Mouse (Mus musculus): Measurements from ENCODE around the gene Mgea5.

Mgea5 gene

DNA sequence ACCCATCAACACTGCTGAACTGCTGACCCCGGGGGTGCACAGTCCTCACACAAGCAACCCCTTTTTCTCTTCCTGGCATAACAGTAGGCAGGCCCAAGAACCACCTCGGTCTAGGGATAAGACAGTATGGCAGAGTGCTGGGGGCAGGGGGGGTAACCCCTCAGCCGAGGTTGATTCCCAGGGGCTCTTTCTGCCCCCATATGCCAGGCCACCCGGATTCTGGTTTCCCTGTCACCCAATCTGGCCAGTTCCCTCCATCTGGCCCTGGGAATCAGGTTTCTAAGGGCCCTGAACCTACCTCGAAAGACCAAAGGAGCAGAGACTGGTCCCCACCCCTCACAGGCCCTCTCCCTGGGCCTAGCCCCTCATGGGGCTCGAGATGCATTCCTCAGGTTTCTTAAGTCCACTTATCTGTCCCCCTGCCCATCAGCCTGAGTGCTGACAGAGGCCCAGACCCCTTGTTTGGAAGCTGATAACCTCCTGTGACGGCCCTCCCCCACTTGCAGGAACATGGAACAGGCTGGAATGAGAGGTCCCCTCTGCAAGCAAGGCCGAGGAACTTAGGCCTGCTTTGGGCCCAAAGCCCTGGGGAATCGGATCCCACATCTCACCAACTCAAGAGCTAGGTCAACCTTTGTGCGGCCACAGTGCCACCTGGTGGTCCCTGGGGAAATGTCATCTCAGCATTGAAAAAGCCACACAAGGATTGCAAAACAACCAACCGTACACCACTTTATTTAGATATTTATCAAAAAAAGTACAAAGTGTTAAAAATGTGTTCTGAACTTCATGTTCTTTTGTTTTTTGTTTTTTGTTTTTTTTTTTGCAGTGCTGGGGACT is 36.4 kb downstream of the Mgea5 start:
- peak; percentile 76 for DNase-seq

DNA sequence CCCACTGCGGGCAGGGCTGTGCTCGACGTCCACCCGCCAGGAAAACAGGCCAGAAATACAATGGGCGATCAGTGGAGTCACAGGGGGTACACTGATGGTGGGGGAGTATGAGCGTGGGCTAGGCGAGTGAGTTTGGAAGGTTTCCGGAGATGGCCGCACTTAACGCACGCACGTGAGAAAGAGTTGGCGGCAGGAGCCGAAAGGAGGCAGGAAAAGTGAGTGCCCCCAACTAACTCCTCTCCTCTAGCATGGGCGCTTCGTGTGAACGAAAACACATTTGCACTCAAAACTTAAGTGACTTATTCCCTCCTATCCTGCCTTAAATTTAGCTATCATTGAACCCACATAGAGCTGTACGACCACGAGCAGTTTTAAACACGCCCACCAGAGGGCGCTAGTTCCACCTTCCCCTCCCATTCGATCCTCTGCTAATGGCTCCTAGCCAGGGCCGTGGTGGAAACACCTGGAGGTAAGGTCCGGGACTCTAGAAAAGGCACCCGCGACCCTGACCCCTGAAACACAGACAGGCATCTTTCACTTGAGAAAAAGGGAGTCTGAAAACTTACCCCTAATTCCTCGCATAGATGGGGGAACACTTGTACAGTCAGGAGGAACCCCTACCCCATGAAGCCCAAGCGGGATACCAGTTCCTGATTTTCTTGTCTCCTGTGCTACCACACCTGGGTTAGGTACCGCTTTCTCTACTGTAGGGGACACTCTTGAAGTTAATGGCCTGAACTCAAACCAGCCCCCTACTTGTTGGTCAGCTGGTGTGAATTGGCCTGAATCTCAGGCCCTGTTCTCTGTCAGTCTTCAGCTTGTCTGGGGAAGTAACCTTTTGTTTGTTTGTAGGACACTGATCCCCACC is 37.2 kb downstream of the Mgea5 start:
- DNase-seq: peak; percentile 69

DNA sequence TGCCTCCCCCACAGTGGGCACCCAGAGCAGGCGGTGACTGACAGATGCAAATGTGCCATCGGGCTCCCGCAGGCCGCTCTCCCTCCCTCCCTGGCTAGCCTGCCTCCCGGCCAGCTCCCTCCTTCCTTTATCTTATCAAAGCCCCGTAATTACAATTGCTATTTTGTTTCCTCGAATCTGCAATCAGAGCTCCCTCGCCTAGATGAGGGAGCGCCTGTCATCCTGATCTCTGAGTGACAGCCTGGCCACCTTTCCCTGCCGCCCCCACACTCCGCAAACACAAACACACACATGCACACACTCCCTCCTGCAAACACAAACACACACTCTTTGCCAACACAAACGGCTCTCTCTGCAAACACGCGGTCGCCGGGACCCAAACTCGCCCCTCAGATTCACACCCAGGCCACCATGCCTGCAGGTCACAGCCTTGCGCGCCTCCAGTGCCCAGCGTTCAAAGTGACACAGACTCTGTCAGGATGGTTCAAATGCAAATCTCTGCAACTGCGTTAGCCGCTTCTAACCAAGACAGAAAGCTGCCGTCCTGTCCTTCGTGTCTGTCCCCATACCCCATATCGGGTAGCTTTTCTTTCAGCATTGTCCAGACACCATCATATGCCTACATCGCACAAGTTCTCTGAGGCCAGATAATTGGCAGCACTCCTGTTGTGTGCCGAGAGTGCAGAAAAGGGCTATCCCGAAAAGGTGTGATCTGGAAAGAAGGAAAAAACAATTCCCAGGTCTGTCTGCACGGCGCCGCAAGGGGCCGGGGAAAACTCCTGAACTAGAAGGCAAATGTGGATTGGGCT is 38.1 kb downstream of the Mgea5 start:
- DNase-seq: no peak

DNA sequence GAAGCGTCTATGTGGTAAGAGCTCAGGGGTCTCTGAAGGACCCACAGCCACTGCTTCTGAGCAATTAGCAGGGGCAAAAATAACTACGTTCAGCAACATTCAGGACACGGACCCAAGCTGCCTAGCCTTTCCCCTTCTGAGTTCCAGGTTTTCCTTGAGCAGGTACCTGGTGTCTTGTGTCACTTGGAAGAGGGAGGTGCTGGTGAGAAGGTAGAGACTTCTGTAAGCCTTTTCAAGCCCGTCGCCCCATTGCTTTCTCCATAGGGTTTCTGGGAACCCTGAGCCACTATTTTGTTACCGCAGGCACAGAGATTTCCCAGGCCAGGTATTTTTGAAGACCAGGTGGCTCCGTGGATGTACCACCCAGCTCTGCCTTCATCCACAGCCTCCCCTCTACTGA is 40.0 kb downstream of the Mgea5 start:
- DNase-seq: no peak

DNA sequence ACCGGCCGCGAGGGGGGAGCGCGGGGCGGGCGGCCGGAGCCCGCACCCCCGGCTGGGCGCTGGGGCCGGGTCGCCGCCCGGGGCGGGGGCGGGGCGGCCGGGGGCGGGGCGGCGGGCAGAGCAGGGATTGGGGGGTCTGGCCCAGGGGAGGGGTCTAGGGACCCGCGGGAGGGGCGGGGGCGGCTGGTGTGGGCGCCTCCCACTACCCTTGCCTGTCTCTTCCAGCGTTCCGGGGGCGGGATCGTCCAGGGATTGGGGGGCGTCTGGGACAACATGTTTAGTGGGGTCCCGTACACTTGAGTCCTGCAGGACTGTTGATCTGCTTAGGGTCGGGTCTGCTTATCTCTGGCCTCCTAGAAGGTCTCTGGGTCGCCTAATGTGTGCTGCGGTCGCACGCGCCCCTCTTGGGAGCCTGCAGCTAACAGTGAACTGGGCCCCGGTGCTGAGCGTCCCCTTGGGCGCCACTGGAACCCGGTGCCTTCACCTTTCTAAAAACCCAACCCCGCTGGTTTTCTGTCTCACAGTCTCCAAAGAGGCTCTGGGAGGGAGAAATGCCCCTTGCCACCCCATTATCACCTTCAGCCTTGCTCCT is 40.6 kb downstream of the Mgea5 start:
- no peak for DNase-seq

DNA sequence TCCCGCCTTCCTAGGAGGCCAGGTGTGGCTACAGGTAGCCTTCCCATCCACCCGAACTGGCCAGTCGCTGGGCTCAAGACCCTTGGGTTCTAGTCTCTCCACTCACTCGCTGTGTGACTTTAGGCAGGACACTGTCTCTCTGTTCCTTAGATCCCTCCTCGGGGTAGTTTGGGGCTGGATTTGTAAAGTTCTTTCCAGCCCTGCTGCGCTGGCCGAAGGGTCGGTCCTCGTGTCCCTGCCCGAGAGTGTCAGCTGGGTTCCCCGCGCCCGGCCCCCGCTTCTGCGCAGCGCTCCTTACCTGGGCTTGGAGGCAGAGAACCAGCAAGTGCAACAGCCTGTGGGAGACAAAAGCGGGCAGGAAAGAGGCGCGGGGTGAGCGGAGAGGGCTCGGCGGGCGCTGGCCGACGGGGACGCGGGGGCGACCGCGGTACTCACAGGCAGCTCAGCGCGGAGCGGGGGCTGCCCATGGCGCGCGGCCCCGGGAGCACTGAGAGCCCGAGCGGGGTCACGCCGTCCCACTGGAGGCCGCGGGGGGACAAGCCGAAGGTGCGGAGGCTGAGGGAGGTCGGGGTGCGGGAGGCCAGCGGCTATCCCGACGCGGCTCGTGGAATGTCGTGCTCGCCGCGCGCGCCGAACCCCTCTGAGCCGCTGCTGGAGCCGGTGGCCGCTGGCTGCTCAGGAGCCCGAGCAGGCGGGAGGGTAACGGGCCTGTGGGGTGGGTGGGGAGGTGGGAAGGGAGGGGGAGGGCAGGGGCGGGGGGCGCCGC is 41.2 kb downstream of the Mgea5 start, which contains the start of gene Fgf8:
Fgf8 (minus strand) TSS at position 698 of the 766 bp plus-strand sequence.
- DNase-seq: no peak

DNA sequence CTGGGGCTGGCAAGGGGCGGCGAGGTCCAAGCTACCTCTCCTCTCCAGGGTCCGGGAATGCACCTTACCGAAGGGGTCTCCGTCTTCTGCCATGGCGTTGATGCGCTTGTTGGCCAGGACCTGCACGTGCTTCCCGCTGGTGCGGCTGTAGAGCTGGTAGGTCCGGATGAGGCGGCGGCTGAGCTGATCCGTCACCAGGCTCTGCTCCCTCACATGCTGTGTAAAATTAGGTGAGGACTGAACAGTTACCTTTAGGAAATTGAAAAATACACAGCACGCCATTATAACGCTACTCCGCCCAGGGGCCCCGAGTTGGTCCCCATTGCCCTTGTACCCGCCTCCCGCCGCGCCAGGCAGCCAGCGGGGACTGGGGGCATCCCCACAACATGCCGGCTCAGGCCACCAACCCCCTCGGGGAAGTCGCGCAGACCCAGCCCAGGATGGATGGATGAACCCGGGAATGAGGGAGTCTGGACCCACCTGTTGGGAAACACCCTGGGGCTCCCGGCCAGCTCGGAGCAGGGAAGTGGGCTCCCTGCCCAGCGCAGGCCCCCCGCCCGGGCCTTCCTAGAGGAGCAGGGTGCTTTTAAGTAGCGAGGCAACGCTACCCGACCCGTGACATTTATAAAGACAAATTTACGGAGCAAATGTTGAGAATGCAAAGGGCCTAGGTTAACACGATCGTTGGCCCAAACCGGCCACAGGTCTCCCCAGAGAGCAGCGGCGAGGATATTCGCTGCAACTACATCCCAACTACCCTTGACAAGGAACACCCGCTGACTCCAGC is 42.0 kb downstream of the Mgea5 start:
- no peak for DNase-seq

DNA sequence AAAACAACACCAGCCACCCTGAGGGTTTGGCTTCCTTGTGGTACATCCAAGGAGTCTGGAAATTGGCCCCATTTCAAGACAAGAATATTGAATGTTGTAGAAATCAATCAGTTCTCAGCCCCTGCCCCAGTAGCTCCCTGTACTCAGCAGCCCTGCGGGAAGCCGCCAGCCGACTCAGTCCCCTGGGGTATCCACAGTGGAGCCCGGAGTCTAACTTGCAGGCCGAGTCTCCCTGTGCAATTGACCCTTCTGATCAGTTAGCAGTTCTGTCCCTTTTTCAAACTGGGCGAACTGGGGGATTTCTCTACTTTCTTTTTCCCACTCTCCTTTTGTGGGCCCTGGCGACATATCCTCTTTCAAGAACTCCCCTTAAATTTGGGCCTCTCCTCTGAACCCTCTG is 42.8 kb downstream of the Mgea5 start:
- DNase-seq: no peak

DNA sequence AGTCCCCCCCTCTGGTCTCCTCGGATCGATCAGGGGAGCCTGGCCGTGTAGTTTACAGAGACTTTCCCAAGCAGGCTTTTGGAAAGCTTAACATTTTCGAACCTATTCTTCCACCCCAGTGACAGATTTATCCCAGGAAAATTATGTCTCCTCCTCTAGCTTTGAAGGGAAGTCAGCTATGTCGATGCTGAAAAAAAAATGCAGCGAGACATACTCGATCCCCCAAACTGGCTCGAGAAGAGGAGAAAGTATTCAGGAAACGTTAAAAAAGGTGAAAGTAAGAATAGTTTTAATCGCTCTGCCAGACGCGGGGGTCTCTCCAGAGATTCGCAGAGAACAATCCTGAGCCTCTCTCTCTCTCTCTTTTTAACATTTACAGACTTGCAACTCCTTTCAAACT is 43.4 kb downstream of the Mgea5 start:
- DNase-seq: no peak

DNA sequence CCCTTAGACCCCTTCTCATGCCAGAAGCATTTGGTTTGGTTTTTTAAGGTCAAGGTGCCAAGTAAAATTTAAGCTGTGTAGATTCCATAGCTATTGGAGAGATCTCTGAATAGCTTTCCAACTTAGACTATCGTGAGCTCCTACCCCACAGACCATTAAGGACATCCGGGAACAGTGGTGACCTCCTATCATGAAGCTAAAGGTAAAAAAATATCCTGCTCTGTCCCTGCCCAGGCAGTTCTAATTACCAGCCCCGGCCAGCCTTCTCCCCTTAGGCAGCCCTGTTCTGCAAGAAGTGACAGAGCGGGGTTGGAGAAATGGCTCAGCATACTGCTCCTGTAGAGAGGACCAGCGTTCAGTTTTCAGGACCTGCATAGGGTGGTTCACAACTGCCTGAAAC is 45.1 kb downstream of the Mgea5 start:
- no peak for DNase-seq

DNA sequence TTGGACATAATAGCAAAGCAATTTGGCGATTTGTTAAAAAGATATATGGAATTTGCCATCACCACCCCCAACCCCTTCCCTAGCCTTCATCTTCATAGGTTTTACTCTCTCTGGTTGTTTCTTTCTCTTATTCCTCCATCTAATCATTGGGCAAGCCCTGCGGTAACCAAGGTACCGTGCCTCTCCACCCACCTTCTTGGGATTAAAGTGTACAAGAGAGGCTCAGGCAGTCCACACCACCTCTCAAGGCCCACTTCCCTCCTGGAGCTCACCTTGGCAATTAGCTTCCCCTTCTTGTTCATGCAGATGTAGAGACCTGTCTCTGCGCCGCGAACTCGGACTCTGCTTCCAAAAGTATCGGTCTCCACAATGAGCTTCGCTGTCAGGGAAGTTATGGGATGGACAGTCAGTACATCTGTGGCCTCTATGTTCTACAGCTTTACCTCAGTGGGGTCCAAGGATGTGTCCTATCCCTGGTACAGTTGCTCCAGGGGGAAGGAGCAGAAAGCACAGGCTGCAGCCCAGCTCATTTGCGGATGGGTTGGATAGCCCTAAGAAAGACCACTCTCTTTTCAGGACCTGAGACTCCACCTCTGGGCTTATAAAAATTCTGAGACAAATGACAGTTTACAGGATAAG is 45.7 kb downstream of the Mgea5 start:
- no peak for DNase-seq

DNA sequence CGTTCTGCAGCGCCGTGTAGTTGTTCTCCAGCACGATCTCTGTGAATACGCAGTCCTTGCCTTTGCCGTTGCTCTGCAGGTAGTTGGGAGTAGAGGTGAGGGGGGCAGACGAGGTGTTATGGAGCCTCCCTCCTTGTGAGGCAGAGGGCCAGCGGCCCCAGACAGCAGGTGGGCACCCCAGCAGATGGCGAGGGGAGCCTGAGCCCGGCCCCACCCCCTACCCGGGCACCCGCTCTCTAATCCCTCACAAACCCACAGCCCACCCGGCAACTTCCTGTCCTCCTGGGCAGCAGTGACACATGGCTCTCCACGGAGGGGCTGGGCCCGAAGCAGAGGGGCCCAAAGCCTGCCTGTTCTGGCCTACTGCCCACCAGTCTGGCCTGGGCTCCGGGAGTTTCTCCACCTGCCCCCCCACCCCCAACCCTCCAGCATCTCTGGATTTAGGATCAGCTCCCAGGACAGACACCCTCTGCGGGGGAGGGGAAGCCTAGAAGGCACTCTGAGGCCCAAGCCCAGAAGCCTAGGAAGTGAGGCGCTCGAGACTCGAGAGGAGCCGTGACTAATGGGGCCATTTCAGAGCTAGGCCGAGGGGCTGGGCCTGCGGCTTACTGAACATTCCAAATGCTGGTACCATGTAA is 46.3 kb downstream of the Mgea5 start:
- no peak for DNase-seq

DNA sequence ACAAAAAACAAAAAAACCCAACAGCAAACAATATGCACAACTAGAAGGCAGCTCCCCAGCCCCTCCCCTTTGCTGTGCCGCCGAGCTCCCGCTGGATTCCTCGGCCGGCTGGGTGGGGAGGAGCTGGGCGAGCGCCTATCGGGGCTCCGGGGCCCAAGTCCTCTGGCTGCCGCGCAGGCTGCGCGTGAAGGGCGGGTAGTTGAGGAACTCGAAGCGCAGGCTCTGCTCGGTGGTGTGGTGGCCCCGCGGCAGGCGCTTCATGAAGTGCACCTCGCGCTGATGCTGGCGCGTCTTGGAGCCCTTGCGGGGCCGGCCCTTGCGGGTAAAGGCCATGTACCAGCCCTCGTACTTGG is 46.8 kb downstream of the Mgea5 start:
- DNase-seq: peak; percentile 18

DNA sequence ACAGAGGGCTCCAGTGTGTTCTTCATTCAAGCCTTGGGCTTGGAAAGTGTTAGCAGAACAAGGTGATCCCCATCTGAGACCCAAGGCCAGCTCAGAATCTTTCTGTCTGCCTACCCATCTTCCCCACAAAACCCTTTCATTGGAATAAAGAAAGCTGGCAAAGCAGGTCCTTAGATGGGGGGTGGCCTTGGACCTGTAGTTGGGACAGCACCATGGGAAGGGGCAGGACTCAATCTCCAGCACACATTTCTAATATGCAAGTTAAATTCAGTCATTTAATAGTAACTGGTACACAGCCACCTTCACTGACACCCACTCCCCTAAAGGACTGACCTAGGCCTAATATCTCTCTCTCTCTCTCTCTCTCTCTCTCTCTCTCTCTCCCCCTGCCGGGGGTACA is 47.4 kb downstream of the Mgea5 start:
- no peak for DNase-seq

DNA sequence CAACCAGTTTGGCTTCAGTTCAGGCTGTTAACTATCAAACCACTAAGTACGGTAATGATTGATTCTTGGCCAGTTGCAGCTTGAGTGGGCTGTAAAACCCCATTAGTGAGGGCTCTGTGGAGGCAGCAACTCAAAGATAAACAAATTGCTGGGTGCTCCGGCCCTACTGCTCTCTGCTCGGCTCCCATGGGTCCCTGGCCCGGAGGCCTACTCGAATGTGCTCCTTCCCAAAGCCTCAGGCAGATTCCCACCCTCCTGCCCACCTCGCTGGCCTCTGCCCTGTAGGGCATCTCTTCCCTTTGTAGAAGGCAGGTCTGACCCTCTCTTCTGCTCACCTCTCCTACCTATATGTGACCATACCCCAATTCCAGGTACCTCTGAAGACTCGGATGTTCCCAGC is 48.9 kb downstream of the Mgea5 start:
- DNase-seq: no peak

DNA sequence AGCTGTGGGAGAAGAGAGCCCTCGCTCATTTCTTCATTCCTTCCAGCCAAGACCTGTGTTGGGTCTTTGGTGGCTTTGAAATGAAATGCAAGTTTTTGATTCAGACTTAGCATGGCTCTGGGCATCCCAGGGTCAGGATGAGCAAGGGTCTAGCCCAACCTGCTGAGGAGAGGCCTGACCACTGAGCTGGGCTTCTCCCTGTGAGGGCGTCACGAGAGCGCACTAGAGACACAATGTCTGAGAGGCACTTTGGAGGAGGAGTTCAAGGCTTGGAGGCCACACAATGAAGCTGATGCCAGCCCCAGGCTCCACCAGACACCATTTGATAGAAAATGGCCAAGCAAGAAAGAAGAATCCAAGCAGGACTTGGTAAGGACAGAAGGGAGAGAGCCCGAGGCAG is 49.4 kb downstream of the Mgea5 start:
- DNase-seq: no peak

DNA sequence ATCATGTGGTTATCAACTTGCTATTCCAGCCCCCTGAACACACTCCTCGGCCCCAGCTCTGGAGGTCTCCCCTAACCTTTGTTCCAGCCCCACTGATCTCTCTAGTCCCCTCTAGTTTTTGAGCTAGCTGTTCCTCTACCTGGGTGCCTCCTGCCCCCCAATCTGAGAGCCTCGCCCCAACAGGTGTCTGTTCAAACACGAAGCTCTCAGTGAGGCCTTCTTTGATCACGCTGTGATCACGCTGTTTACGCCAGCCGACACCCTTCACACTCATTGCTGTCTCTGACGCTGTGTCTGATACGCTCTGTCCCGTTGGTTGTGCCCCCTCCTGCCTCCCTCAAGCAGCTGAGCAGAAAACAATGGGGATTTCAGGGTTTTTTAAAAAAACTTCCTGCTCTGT is 50.1 kb downstream of the Mgea5 start:
- DNase-seq: no peak

DNA sequence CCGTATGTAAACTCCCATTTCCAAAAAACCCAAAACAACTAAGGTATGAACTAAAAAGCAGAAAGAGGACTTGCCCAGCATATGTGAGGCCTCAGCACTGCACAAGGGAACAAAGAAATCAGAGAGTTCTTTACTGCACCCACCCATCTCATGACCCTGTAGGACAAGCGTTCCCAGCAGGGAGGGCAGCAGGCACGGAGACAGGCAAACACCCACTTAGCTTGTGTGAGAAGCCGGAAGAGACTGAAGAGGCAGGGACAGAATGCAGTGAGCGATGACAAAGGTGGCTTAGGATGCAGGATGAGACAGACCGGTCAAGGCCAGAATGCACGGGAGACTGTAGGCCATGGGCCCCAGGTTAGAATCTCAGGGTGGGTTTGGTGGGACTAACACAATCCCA is 52.0 kb downstream of the Mgea5 start:
- DNase-seq: no peak

DNA sequence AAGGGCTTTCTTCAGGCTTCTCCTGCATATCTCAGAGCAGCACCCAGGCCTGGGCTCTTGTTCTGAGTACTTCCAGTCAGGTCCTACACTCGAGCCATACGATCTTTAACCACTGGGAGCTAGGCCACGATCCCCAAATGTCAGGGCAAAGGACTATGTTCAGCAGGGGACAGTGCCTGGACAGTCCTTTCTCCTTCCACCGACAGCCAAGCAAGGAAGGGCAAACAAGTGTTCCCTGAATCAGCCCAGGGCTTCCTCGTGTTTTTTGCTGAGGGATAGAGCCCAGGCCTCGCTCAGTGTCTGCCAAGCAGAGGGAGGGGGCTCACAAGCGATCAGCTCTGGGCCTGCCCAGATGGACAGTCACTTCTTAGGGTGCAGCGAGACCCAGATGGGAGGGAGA is 53.6 kb downstream of the Mgea5 start:
- no peak for DNase-seq

DNA sequence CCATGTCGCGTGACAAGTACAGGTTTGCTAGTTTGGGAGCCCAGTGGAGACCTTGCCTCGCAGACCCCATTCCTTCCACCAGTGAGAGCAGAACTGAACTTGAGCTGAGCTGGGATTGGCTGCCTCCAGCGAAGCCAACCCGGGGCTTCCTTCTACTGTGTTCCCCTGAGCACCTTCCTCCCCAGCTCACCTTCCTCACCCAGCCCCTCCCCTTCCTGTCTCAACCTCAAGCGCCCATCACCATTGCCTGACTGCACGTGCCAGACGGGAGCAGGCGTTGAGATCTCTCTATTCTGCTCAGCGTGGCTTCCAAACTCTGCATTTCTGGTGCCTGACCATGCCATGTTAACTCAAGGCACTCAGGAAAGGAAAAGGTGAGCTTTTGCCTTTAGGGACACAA is 56.4 kb downstream of the Mgea5 start:
- no peak for DNase-seq
